Mouse (Mus musculus) heart, embryonic 15.5 days (tissue): Measurements from ENCODE around the gene B4galt5. TPM values are rescaled to one million over a fixed set of nuclear protein-coding genes. Genes with fewer than 3 reads are reported as not detected.

ENCODE experiments used
- ATAC-seq: fragments of 200-750 bp; cut with Nextera tagmentation; replicated peaks from 2 replicates; pipeline ENCODE4 v1.8.0; 2017; ENCODE audit warnings: low read depth, moderate TSS enrichment; ENCODE audit not compliant: insufficient number of reproducible peaks, insufficient read depth, low FRiP score
- H3K27ac ChIP-seq: fragments of 300-500 bp; sonication (generic); 2 replicates; pipeline ENCODE4 v1.5.1; 2015; ENCODE audit warnings: mild to moderate bottlenecking, inconsistent platforms
- H3K27me3 ChIP-seq: fragments of 300-500 bp; sonication (generic); 2 replicates; pipeline ENCODE4 v1.6.1; 2015; ENCODE audit warnings: inconsistent platforms
- H3K36me3 ChIP-seq: fragments of 300-500 bp; sonication (generic); 2 replicates; pipeline ENCODE4 v1.6.1; 2015; ENCODE audit warnings: mild to moderate bottlenecking, inconsistent platforms
- H3K4me1 ChIP-seq: fragments of 300-500 bp; sonication (generic); replicated peaks from 2 replicates; pipeline ENCODE4 v1.6.1; 2015; ENCODE audit warnings: inconsistent platforms
- H3K4me2 ChIP-seq: fragments of 300-500 bp; sonication (generic); 2 replicates; pipeline ENCODE4 v1.6.1; 2015; ENCODE audit warnings: inconsistent platforms, mild to moderate bottlenecking, moderate library complexity
- H3K4me3 ChIP-seq: fragments of 300-500 bp; sonication (generic); 2 replicates; pipeline ENCODE4 v1.5.1; 2015; ENCODE audit warnings: mild to moderate bottlenecking, inconsistent platforms
- H3K9ac ChIP-seq: fragments of 300-500 bp; sonication (generic); 2 replicates; pipeline ENCODE4 v1.6.1; 2015; ENCODE audit warnings: mild to moderate bottlenecking, inconsistent platforms
- H3K9me3 ChIP-seq: fragments of 300-500 bp; sonication (generic); replicated peaks from 2 replicates; pipeline ENCODE4 v1.6.1; 2016; ENCODE audit warnings: inconsistent platforms
- WGBS: fragments of 180-500 bp; shearing (Covaris S2); methylation state at CpG from one replicate; pipeline ENCODE4 v1.1.7; 2015; ENCODE audit warnings: mixed read lengths; 5-methylcytosine and 5-hydroxymethylcytosine counted together
- polyA plus RNA-seq: library from polyadenylated mRNA; unstranded; fragments of >200 nt; fragmentation: Nextera tagmentation; extraction: Ambion mirVana; gene quantifications from 2 replicates; pipeline ENCODE4 v1.2.1, GENCODE M21; 2015

Gene B4galt5
- polyA plus RNA-seq, 1 experiment from 2014 or later = 12.7 TPM

GRCm38 (mm10) chr2:167302031-167302430 lies 47.0 kb downstream of the B4galt5 start:
- Histone ChIP-seq H3K27me3 (no peaks in the 10 kb centered on the region), H3K4me3 (no peak overlapping the region), H3K9ac (no peak overlapping the region), H3K4me1 (peaks cover 20% of the 10 kb centered on the region), H3K27ac (no peak overlapping the region), H3K4me2 (no peak overlapping the region), H3K9me3 (no peaks in the 10 kb centered on the region), H3K36me3 (peaks cover 25% of the 10 kb centered on the region; the same call in 1 of the 2 replicates)
- WGBS = 89% methylated on average over 12 of the region's 12 CpGs
- ATAC-seq = no peak

- H3K4me2 ChIP-seq = no peak overlapping the region
- H3K27me3 ChIP-seq = no peaks in the 10 kb centered on the region
- no peak overlapping the region for H3K27ac ChIP-seq
- peaks cover 24% of the 10 kb centered on the region; the same call in 1 of the 2 replicates for H3K36me3 ChIP-seq
- 86% methylated on average over 7 of the region's 7 CpGs for WGBS
- no peaks in the 10 kb centered on the region for H3K9me3 ChIP-seq
- ATAC-seq = no peak
- peaks cover 20% of the 10 kb centered on the region for H3K4me1 ChIP-seq
- H3K9ac ChIP-seq = no peak overlapping the region
- H3K4me3 ChIP-seq = no peak overlapping the region
Observed at GRCm38 (mm10) chr2:167301601-167302000, 47.4 kb downstream of the B4galt5 start.

GRCm38 (mm10) chr2:167300943-167301497 lies 48.0 kb downstream of the B4galt5 start:
- Histone ChIP-seq H3K27ac (no peak overlapping the region), H3K4me1 (peaks cover 20% of the 10 kb centered on the region), H3K36me3 (peaks cover 18% of the 10 kb centered on the region; the same call in 1 of the 2 replicates), H3K4me3 (no peak overlapping the region), H3K9ac (no peak overlapping the region), H3K9me3 (no peaks in the 10 kb centered on the region), H3K27me3 (no peaks in the 10 kb centered on the region), H3K4me2 (no peak overlapping the region)
- ATAC-seq = no peak
- WGBS = 84% methylated on average over 21 of the region's 21 CpGs

- Histone ChIP-seq H3K27me3 (no peaks in the 10 kb centered on the region), H3K4me1 (peaks cover 20% of the 10 kb centered on the region), H3K27ac (peak overlapping the region; percentile 5), H3K9ac (no peak overlapping the region), H3K4me2 (no peak overlapping the region), H3K4me3 (no peak overlapping the region), H3K9me3 (no peaks in the 10 kb centered on the region), H3K36me3 (peaks cover 11% of the 10 kb centered on the region; the same call in 1 of the 2 replicates)
- ATAC-seq = peak; percentile 29
- whole genome bisulfite sequencing = 32% methylated on average over 6 of the region's 6 CpGs
Observed at GRCm38 (mm10) chr2:167299861-167300667, 48.9 kb downstream of the B4galt5 start.

GRCm38 (mm10) chr2:167298729-167299705 lies 50.0 kb downstream of the B4galt5 start:
- no peak for ATAC-seq
- H3K27me3 ChIP-seq = no peaks in the 10 kb centered on the region
- peaks cover 20% of the 10 kb centered on the region for H3K4me1 ChIP-seq
- H3K9me3 ChIP-seq = no peaks in the 10 kb centered on the region
- H3K9ac ChIP-seq = no peak overlapping the region
- 0 out of 2 replicates have a peak overlapping the region, but pooled peaks have one; percentile 2 for H3K27ac ChIP-seq
- peaks cover 2% of the 10 kb centered on the region; the same call in 1 of the 2 replicates for H3K36me3 ChIP-seq
- H3K4me2 ChIP-seq = no peak overlapping the region
- no peak overlapping the region for H3K4me3 ChIP-seq
- WGBS = 73% methylated on average over 27 of the region's 27 CpGs

- no peaks in the 10 kb centered on the region for H3K36me3 ChIP-seq
- WGBS = 90% methylated on average over 11 of the region's 11 CpGs
- no peak overlapping the region for H3K27ac ChIP-seq
Observed at GRCm38 (mm10) chr2:167297985-167298384, 51.0 kb downstream of the B4galt5 start.

GRCm38 (mm10) chr2:167294926-167295325 lies 54.1 kb downstream of the B4galt5 start:
- 61% methylated on average over 15 of the region's 15 CpGs for WGBS
- H3K4me3 ChIP-seq = 0 out of 2 replicates have a peak overlapping the region, but pooled peaks have one; percentile 12
- no peak for ATAC-seq
- no peak overlapping the region for H3K9ac ChIP-seq
- H3K4me1 ChIP-seq = peaks cover 31% of the 10 kb centered on the region
- no peak overlapping the region for H3K27ac ChIP-seq
- peak overlapping the region; percentile 30; the same call in 1 of the 2 replicates for H3K4me2 ChIP-seq
- H3K9me3 ChIP-seq = no peaks in the 10 kb centered on the region
- H3K27me3 ChIP-seq = no peaks in the 10 kb centered on the region
- H3K36me3 ChIP-seq = no peaks in the 10 kb centered on the region

More at GRCm38 (mm10) chr2:167297985-167298384, 51.0 kb downstream of the B4galt5 start:
- Histone ChIP-seq H3K9ac (no peak overlapping the region), H3K4me2 (no peak overlapping the region), H3K4me1 (peaks cover 24% of the 10 kb centered on the region), H3K4me3 (no peak overlapping the region), H3K9me3 (no peaks in the 10 kb centered on the region), H3K27me3 (no peaks in the 10 kb centered on the region)
- ATAC-seq = no peak

- Histone ChIP-seq H3K4me3 (no peak overlapping the region), H3K27me3 (no peaks in the 10 kb centered on the region), H3K4me2 (peak overlapping the region; percentile 30; the same call in 1 of the 2 replicates), H3K9me3 (no peaks in the 10 kb centered on the region), H3K9ac (no peak overlapping the region), H3K27ac (no peak overlapping the region), H3K36me3 (no peaks in the 10 kb centered on the region), H3K4me1 (peaks cover 24% of the 10 kb centered on the region)
- WGBS = 71% methylated on average over 7 of the region's 7 CpGs
- no peak for ATAC-seq
Observed at GRCm38 (mm10) chr2:167294216-167294615, 54.8 kb downstream of the B4galt5 start.

GRCm38 (mm10) chr2:167293289-167294085 lies 55.5 kb downstream of the B4galt5 start:
- no peaks in the 10 kb centered on the region for H3K27me3 ChIP-seq
- no peak overlapping the region for H3K4me3 ChIP-seq
- peak; percentile 33; the same call in 1 of the 2 replicates for ATAC-seq
- no peaks in the 10 kb centered on the region for H3K9me3 ChIP-seq
- H3K9ac ChIP-seq = no peak overlapping the region
- no peak overlapping the region for H3K27ac ChIP-seq
- H3K4me1 ChIP-seq = peaks cover 16% of the 10 kb centered on the region
- H3K4me2 ChIP-seq = no peak overlapping the region
- no peaks in the 10 kb centered on the region for H3K36me3 ChIP-seq
- WGBS = 63% methylated on average over 13 of the region's 13 CpGs

- no peak overlapping the region for H3K27ac ChIP-seq
- 7% methylated on average over 6 of the region's 6 CpGs for WGBS
- H3K4me2 ChIP-seq = no peak overlapping the region
- H3K9me3 ChIP-seq = no peaks in the 10 kb centered on the region
- H3K36me3 ChIP-seq = no peaks in the 10 kb centered on the region
- H3K4me3 ChIP-seq = no peak overlapping the region
- peaks cover 16% of the 10 kb centered on the region for H3K4me1 ChIP-seq
- ATAC-seq = no peak; the same call in 1 of the 2 replicates
- H3K9ac ChIP-seq = no peak overlapping the region
- H3K27me3 ChIP-seq = no peaks in the 10 kb centered on the region
Observed at GRCm38 (mm10) chr2:167292854-167293253, 56.1 kb downstream of the B4galt5 start.
